Mouse (Mus musculus) liver, postnatal 0 days (tissue): ENCODE measurements at regions not wholly inside any gene's neighbourhood (a gene's known extent, or its start where the extent isn't known, plus 50 kb on each side); places are given as distances from the start of the nearest gene placed in this dataset.
A peak's percentile ranks its signal among the peaks of the same experiment; 100 is the strongest.

Experiments used
- ATAC-seq: fragments of 200-750 bp; cut with Nextera tagmentation; 2 replicates; pipeline ENCODE4 v1.8.0; 2017; ENCODE audit warnings: mild to moderate bottlenecking, moderate library complexity
- DNase-seq: peaks from one replicate; pipeline ENCODE4 v3.0.0-alpha.2; 2016
- H3K27ac ChIP-seq: fragments of 300-500 bp; sonication (generic); 2 replicates; pipeline ENCODE4 v1.5.1; 2014; ENCODE audit warnings: antibody characterized with exemption, moderate library complexity, mild to moderate bottlenecking, low read depth
- H3K27me3 ChIP-seq: fragments of 300-500 bp; sonication (generic); 2 replicates; pipeline ENCODE4 v1.6.1; 2014; ENCODE audit warnings: low read length, control low read depth, mixed read lengths; ENCODE audit not compliant: insufficient read depth
- H3K36me3 ChIP-seq: fragments of 300-500 bp; sonication (generic); replicated peaks from 2 replicates; pipeline ENCODE4 v1.6.1; 2014; ENCODE audit warnings: mild to moderate bottlenecking, control low read depth, low read length, moderate library complexity, mixed read lengths; ENCODE audit not compliant: insufficient read depth
- H3K4me1 ChIP-seq: fragments of 300-500 bp; sonication (generic); 2 replicates; pipeline ENCODE4 v1.6.1; 2014; ENCODE audit warnings: antibody characterized with exemption, mild to moderate bottlenecking, control low read depth; ENCODE audit not compliant: insufficient read depth
- H3K4me2 ChIP-seq: fragments of 300-500 bp; sonication (generic); 2 replicates; pipeline ENCODE4 v1.6.1; 2014; ENCODE audit warnings: low read depth, mild to moderate bottlenecking, low read length, moderate library complexity, mixed read lengths
- H3K4me3 ChIP-seq: fragments of 300-500 bp; sonication (generic); 2 replicates; pipeline ENCODE4 v1.5.1; 2014; ENCODE audit warnings: low read depth, low read length
- H3K9ac ChIP-seq: fragments of 300-500 bp; sonication (generic); replicated peaks from 2 replicates; pipeline ENCODE4 v1.6.1; 2014; ENCODE audit warnings: mild to moderate bottlenecking, moderate library complexity
- H3K9me3 ChIP-seq: fragments of 300-500 bp; sonication (generic); 2 replicates; pipeline ENCODE4 v1.6.1; 2016; ENCODE audit warnings: mild to moderate bottlenecking, control low read depth, low read length, mixed read lengths
- CTCF ChIP-seq: sonication (generic); IDR thresholded peaks from 2 replicates; pipeline ENCODE4 v1.5.1; 2016; ENCODE audit warnings: antibody characterized with exemption, low read depth
- EP300 ChIP-seq: IDR thresholded peaks from 2 replicates; pipeline ENCODE4 v1.6.1; 2016; ENCODE audit warnings: antibody characterized with exemption, low read depth, mild to moderate bottlenecking
- WGBS: fragments of 180-500 bp; shearing (Covaris S2); extraction: QIAGEN DNeasy Blood & Tissue Kit; methylation state at CpG from one replicate; pipeline ENCODE4 v1.1.7; 2014; ENCODE audit not compliant: insufficient replicate concordance; 5-methylcytosine and 5-hydroxymethylcytosine counted together

DNA sequence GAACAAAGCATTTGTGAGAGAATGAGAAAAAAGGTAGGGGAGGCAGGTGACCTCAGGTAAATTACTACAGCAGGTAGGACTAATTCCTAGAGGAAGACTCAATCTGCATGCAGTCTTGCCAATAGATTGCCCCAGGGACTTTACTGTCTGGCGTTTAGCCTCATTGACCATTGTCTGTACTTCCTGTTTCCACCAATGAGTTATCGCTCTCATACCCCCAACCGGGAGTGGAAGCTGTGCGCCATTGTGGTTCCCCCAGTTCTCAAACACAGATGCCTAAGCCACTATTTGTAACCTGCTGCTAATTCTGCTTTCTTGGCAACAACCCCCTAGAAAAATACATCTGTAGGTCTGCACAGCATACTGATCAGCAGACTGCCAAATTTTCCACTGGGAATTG lies 65.5 kb upstream of the Tle4 start:
- H3K4me3 ChIP-seq, result no peak overlapping the region
- H3K27ac ChIP-seq, result no peak overlapping the region
- TF ChIP-seq CTCF (no peak), EP300 (no peak)
- 53% methylated on average over 4 of the region's 4 CpGs for whole genome bisulfite sequencing
- H3K4me1 ChIP-seq, result no peaks in the 10 kb centered on the region
- H3K27me3 ChIP-seq, result no peaks in the 10 kb centered on the region
- ATAC-seq (no peak), DNase-seq (no peak)
- H3K36me3 ChIP-seq, result no peaks in the 10 kb centered on the region
- H3K4me2 ChIP-seq, result no peak overlapping the region
- no peaks in the 10 kb centered on the region for H3K9me3 ChIP-seq
- no peak overlapping the region for H3K9ac ChIP-seq

DNA sequence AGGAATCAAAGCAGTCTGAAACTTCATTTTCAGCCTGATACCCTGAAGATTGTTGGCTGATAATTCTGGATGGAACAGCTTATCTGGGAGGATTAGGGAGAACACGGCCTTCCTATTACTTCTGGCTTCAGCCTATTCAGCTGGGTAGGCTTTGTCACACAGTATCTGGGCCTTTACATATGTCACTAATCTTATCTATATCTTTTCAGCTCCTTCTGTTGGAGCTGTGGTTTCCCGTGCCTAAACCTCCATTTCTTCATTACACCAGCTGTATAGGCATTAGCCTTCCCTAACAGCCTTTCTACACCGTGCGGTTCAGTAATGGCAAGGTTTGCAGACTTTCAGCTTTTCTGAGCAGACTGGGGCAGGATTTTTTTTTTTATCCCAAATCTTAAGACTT lies 61.9 kb upstream of the Tle4 start:
- no peak overlapping the region for H3K9ac ChIP-seq
- H3K4me1 ChIP-seq, result no peaks in the 10 kb centered on the region
- H3K27ac ChIP-seq, result no peak overlapping the region
- H3K9me3 ChIP-seq, result no peaks in the 10 kb centered on the region
- ATAC-seq (no peak), DNase-seq (no peak)
- TF ChIP-seq EP300, result peak; percentile 34; the same call in 1 of the 2 replicates
- no peak for TF ChIP-seq CTCF
- WGBS, result 41% methylated on average over 4 of the region's 4 CpGs
- no peaks in the 10 kb centered on the region for H3K27me3 ChIP-seq
- no peak overlapping the region for H3K4me3 ChIP-seq
- H3K36me3 ChIP-seq, result no peaks in the 10 kb centered on the region
- no peak overlapping the region for H3K4me2 ChIP-seq

DNA sequence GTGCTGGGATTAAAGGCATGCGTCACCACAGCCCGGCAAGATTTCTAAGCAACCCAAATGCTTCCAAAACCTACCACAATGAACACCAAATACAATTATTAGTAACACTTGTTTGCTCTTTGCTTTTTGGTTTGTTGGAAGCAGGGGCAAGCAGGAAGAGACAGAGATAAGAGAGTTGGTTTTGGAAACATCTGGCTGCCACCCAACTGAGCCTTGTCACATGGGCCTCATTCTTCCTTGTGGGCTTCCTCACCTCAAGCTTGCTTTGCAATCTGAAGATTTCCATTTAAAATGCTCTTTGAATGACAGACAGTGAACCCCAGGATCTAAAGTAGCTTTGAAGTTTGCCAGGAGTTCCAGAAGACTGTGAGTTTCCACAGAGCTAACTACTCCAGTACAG lies 60.6 kb upstream of the Tle4 start:
- Histone ChIP-seq H3K4me2 (no peak overlapping the region), H3K27me3 (no peaks in the 10 kb centered on the region), H3K9ac (no peak overlapping the region), H3K4me3 (no peak overlapping the region), H3K36me3 (no peaks in the 10 kb centered on the region), H3K27ac (no peak overlapping the region), H3K4me1 (no peaks in the 10 kb centered on the region), H3K9me3 (no peaks in the 10 kb centered on the region)
- TF ChIP-seq CTCF (no peak), EP300 (no peak)
- WGBS, result 57% methylated on average over 2 of the region's 2 CpGs
- DNase-seq, result no peak
- no peak for ATAC-seq

DNA sequence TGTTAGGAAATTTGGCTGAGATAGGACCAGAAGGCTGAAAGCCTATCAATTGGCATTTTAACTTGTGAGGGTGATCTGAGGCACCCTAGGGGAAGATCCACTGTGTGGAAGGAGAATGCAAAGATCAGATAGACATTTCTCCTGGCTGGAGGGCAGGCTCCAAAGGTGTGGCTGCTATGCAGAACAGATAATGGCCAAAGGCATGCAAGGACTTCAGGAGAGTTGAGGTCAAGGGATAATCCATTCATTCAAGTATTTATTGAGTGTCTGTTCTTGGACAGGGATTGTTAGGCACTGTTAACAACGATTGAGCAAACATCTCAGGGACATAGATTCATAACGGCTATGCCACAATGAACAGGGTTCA lies 58.2 kb upstream of the Tle4 start:
- TF ChIP-seq CTCF (no peak), EP300 (no peak)
- H3K4me3 ChIP-seq, result no peak overlapping the region
- no peaks in the 10 kb centered on the region for H3K36me3 ChIP-seq
- ATAC-seq (no peak), DNase-seq (no peak)
- 58% methylated on average over 2 of the region's 2 CpGs for WGBS
- no peak overlapping the region for H3K9ac ChIP-seq
- H3K4me1 ChIP-seq, result no peaks in the 10 kb centered on the region
- H3K27ac ChIP-seq, result no peak overlapping the region
- no peaks in the 10 kb centered on the region for H3K27me3 ChIP-seq
- no peak overlapping the region for H3K4me2 ChIP-seq
- H3K9me3 ChIP-seq, result no peaks in the 10 kb centered on the region

GRCm38 (mm10) chr19:14655302-14656021 lies 57.6 kb upstream of the Tle4 start:
- 52% methylated on average over 5 of the region's 5 CpGs for WGBS
- Histone ChIP-seq H3K27me3 (no peaks in the 10 kb centered on the region), H3K9me3 (no peaks in the 10 kb centered on the region), H3K27ac (no peak overlapping the region), H3K4me1 (no peaks in the 10 kb centered on the region), H3K9ac (no peak overlapping the region), H3K4me3 (no peak overlapping the region), H3K4me2 (no peak overlapping the region), H3K36me3 (no peaks in the 10 kb centered on the region)
- ATAC-seq, result no peak
- no peak for DNase-seq
- TF ChIP-seq EP300 (no peak), CTCF (no peak)
